Mouse (Mus musculus) heart, embryonic 12.5 days (tissue): ENCODE measurements around the gene Dnttip2. TPM values are rescaled to one million over a fixed set of nuclear protein-coding genes. Genes with fewer than 3 reads are reported as not detected.
A peak's percentile ranks its signal among the peaks of the same experiment; 100 is the strongest.
"Not testable (repeated sequence)": the region's sequence is repeated elsewhere in the genome, so short reads cannot be mapped to it uniquely, and the experiment has no call there.

Experiments
- ATAC-seq: fragments of 200-750 bp; cut with Nextera tagmentation; 2 replicates; pipeline ENCODE4 v1.8.0; 2017; ENCODE audit warnings: moderate TSS enrichment, moderate library complexity; ENCODE audit not compliant: insufficient number of reproducible peaks, low FRiP score
- H3K27ac ChIP-seq: fragments of 300-500 bp; sonication (generic); 2 replicates; pipeline ENCODE4 v1.5.1; 2016; ENCODE audit warnings: mild to moderate bottlenecking, moderate library complexity; ENCODE audit not compliant: poor library complexity, severe bottlenecking
- H3K27me3 ChIP-seq: fragments of 300-500 bp; sonication (generic); replicated peaks from 2 replicates; pipeline ENCODE4 v1.6.1; 2016; ENCODE audit warnings: mild to moderate bottlenecking, moderate library complexity
- H3K36me3 ChIP-seq: fragments of 300-500 bp; sonication (generic); 2 replicates; pipeline ENCODE4 v1.6.1; 2016; ENCODE audit warnings: mild to moderate bottlenecking, moderate library complexity
- H3K4me1 ChIP-seq: fragments of 300-500 bp; sonication (generic); replicated peaks from 2 replicates; pipeline ENCODE4 v1.6.1; 2016; ENCODE audit warnings: mild to moderate bottlenecking
- H3K4me2 ChIP-seq: fragments of 300-500 bp; sonication (generic); 2 replicates; pipeline ENCODE4 v1.6.1; 2016; ENCODE audit warnings: mild to moderate bottlenecking, moderate library complexity
- H3K4me3 ChIP-seq: fragments of 300-500 bp; sonication (generic); 2 replicates; pipeline ENCODE4 v1.5.1; 2016; ENCODE audit warnings: mild to moderate bottlenecking
- H3K9ac ChIP-seq: fragments of 300-500 bp; sonication (generic); 2 replicates; pipeline ENCODE4 v1.6.1; 2016; ENCODE audit warnings: mild to moderate bottlenecking, moderate library complexity
- H3K9me3 ChIP-seq: fragments of 300-500 bp; sonication (generic); replicated peaks from 2 replicates; pipeline ENCODE4 v1.6.1; 2016; ENCODE audit warnings: mild to moderate bottlenecking, moderate library complexity
- WGBS: fragments of 180-500 bp; shearing (Covaris S2); methylation state at CpG from one replicate; pipeline ENCODE4 v1.1.7; 2016; 5-methylcytosine and 5-hydroxymethylcytosine counted together
- polyA plus RNA-seq: library from polyadenylated mRNA; unstranded; fragments of >200 nt; fragmentation: Nextera tagmentation; extraction: Ambion mirVana; gene quantifications from 2 replicates; pipeline ENCODE4 v1.2.1, GENCODE M21; 2016

Gene Dnttip2
- polyA plus RNA-seq, result 50.1 and 53.4 TPM in 2 replicates

- H3K27ac ChIP-seq, result no peak within 1 kb of the TSS
- peak within 1 kb of the TSS; percentile 88 for H3K9ac ChIP-seq
- no peaks in the 10 kb centered on the region for H3K9me3 ChIP-seq
- ATAC-seq, result peak; percentile 94
- WGBS, result under 1% methylated on average over 57 of the region's 57 CpGs
- peaks cover 34% of the 10 kb centered on the region for H3K4me1 ChIP-seq
- no peaks in the 10 kb centered on the region for H3K27me3 ChIP-seq
- H3K4me3 ChIP-seq, result peak within 1 kb of the TSS; percentile 78
- H3K4me2 ChIP-seq, result peak within 1 kb of the TSS; percentile 81
- H3K36me3 ChIP-seq, result peaks cover 44% of the 10 kb centered on the region
Observed at GRCm38 (mm10) chr3:122274241-122275024, at the start of gene Dnttip2. Gene Dnttip2, plus strand, starts transcription at chr3:122274388.

- WGBS, result 41% methylated on average over 6 of the region's 6 CpGs
- H3K4me2 ChIP-seq, result peak overlapping the region; percentile 50
- not testable (repeated sequence) for H3K4me1 ChIP-seq, H3K27me3 ChIP-seq, ATAC-seq, H3K9me3 ChIP-seq, H3K4me3 ChIP-seq, H3K27ac ChIP-seq, H3K36me3 ChIP-seq, H3K9ac ChIP-seq
Observed at GRCm38 (mm10) chr3:122226972-122227371, 47.2 kb upstream of the Dnttip2 start.

- Histone ChIP-seq H3K4me1 (no peaks in the 10 kb centered on the region), H3K4me2 (no peak overlapping the region), H3K9me3 (no peaks in the 10 kb centered on the region), H3K27me3 (no peaks in the 10 kb centered on the region), H3K27ac (no peak overlapping the region), H3K9ac (no peak overlapping the region), H3K4me3 (no peak overlapping the region), H3K36me3 (no peaks in the 10 kb centered on the region)
- 56% methylated on average over 1 of the region's 1 CpGs for WGBS
- ATAC-seq, result no peak
Observed at GRCm38 (mm10) chr3:122235772-122236171, 38.4 kb upstream of the Dnttip2 start.

GRCm38 (mm10) chr3:122242876-122243275, 31.3 kb upstream of the Dnttip2 start:
- Histone ChIP-seq H3K27ac (peak overlapping the region; percentile 49; the same call in 1 of the 2 replicates), H3K27me3 (no peaks in the 10 kb centered on the region), H3K4me1 (peaks cover 16% of the 10 kb centered on the region), H3K9ac (no peak overlapping the region), H3K4me2 (no peak overlapping the region), H3K36me3 (no peaks in the 10 kb centered on the region), H3K9me3 (no peaks in the 10 kb centered on the region), H3K4me3 (no peak overlapping the region)
- ATAC-seq, result no peak
- 53% methylated on average over 6 of the region's 6 CpGs for WGBS

GRCm38 (mm10) chr3:122243416-122244167, 30.6 kb upstream of the Dnttip2 start:
- H3K4me2 ChIP-seq, result no peak overlapping the region

GRCm38 (mm10) chr3:122244759-122245158, 29.4 kb upstream of the Dnttip2 start:
- no peak for ATAC-seq
- peak overlapping the region; percentile 83 for H3K4me2 ChIP-seq
- WGBS, result 59% methylated on average over 6 of the region's 6 CpGs
- no peaks in the 10 kb centered on the region for H3K9me3 ChIP-seq
- peaks cover 17% of the 10 kb centered on the region for H3K4me1 ChIP-seq
- H3K27me3 ChIP-seq, result no peaks in the 10 kb centered on the region
- peak overlapping the region; percentile 93; the same call in 1 of the 2 replicates for H3K4me3 ChIP-seq
- H3K27ac ChIP-seq, result peak overlapping the region; percentile 47; the same call in 1 of the 2 replicates
- peak overlapping the region; percentile 34 for H3K9ac ChIP-seq
- no peaks in the 10 kb centered on the region for H3K36me3 ChIP-seq

More at GRCm38 (mm10) chr3:122243416-122244167, 30.6 kb upstream of the Dnttip2 start:
- no peaks in the 10 kb centered on the region for H3K9me3 ChIP-seq
- no peak for ATAC-seq
- no peaks in the 10 kb centered on the region for H3K27me3 ChIP-seq
- WGBS, result 56% methylated on average over 14 of the region's 14 CpGs
- H3K4me3 ChIP-seq, result no peak overlapping the region
- H3K36me3 ChIP-seq, result no peaks in the 10 kb centered on the region
- peaks cover 17% of the 10 kb centered on the region for H3K4me1 ChIP-seq
- no peak overlapping the region for H3K9ac ChIP-seq
- peak overlapping the region; percentile 11; the same call in 1 of the 2 replicates for H3K27ac ChIP-seq

- peak within 1 kb of the TSS; percentile 93 for H3K4me3 ChIP-seq
- H3K4me1 ChIP-seq, result peaks cover 17% of the 10 kb centered on the region
- H3K27ac ChIP-seq, result peak within 1 kb of the TSS; percentile 97
- H3K4me2 ChIP-seq, result peak within 1 kb of the TSS; percentile 83
- H3K9me3 ChIP-seq, result no peaks in the 10 kb centered on the region
- whole genome bisulfite sequencing, result under 1% methylated on average over 74 of the region's 90 CpGs
- peak; percentile 94 for ATAC-seq
- H3K9ac ChIP-seq, result peak within 1 kb of the TSS; percentile 95
- no peaks in the 10 kb centered on the region for H3K27me3 ChIP-seq
- no peaks in the 10 kb centered on the region for H3K36me3 ChIP-seq
Observed at GRCm38 (mm10) chr3:122245215-122245877, 28.8 kb upstream of the Dnttip2 start, which contains the start of gene Gclm. Gene Gclm, plus strand, starts transcription at chr3:122245557.

GRCm38 (mm10) chr3:122245878-122246332, 28.3 kb upstream of the Dnttip2 start:
- WGBS, result under 1% methylated on average over 50 of the region's 50 CpGs
- Histone ChIP-seq H3K4me1 (peaks cover 17% of the 10 kb centered on the region), H3K9ac (peak overlapping the region; percentile 95), H3K9me3 (no peaks in the 10 kb centered on the region), H3K27me3 (no peaks in the 10 kb centered on the region), H3K4me2 (peak overlapping the region; percentile 83), H3K27ac (peak overlapping the region; percentile 97), H3K4me3 (peak overlapping the region; percentile 93), H3K36me3 (no peaks in the 10 kb centered on the region)
- peak; percentile 31; the same call in 1 of the 2 replicates for ATAC-seq

- Histone ChIP-seq H3K9ac (peak overlapping the region; percentile 95), H3K27me3 (no peaks in the 10 kb centered on the region), H3K4me1 (peaks cover 17% of the 10 kb centered on the region), H3K27ac (peak overlapping the region; percentile 97), H3K4me3 (peak overlapping the region; percentile 93), H3K9me3 (no peaks in the 10 kb centered on the region), H3K4me2 (peak overlapping the region; percentile 83), H3K36me3 (no peaks in the 10 kb centered on the region)
- no peak for ATAC-seq
- WGBS, result 23% methylated on average over 6 of the region's 6 CpGs
Observed at GRCm38 (mm10) chr3:122246406-122246805, 27.8 kb upstream of the Dnttip2 start.

GRCm38 (mm10) chr3:122246986-122247767, 27.0 kb upstream of the Dnttip2 start:
- Histone ChIP-seq H3K27me3 (no peaks in the 10 kb centered on the region), H3K27ac (peak overlapping the region; percentile 97), H3K4me1 (peaks cover 17% of the 10 kb centered on the region), H3K9me3 (no peaks in the 10 kb centered on the region), H3K9ac (peak overlapping the region; percentile 95), H3K4me3 (peak overlapping the region; percentile 93), H3K36me3 (no peaks in the 10 kb centered on the region), H3K4me2 (peak overlapping the region; percentile 83)
- 34% methylated on average over 12 of the region's 12 CpGs for WGBS
- peak; percentile 65 for ATAC-seq
